Mouse (Mus musculus) urinary bladder, postnatal 4 days (tissue): Measurements from ENCODE around the gene Olfr5.
"Not testable (repeated sequence)": the region's sequence is repeated elsewhere in the genome, so short reads cannot be mapped to it uniquely, and the experiment has no call there.

ENCODE experiments used
- DNase-seq, 2 experiments: peaks; one replicate each; pipeline ENCODE4 v3.0.0; 2021 to 2022; ENCODE audit warnings: low spot score in 2 of 2

The Olfr5 gene

GRCm38 (mm10) chr7:6486841-6487240, at the start of gene Olfr5:
TSS of gene Olfr5 (minus strand) at chr7:6486941.
- no peak for DNase-seq

- no peak for DNase-seq
These were observed 39.4 kb upstream of the Olfr5 start for GRCm38 (mm10) chr7:6526141-6526540.

GRCm38 (mm10) chr7:6525001-6525400, 38.3 kb upstream of the Olfr5 start:
- DNase-seq, result no peak

- no peak for DNase-seq
These were observed 36.1 kb upstream of the Olfr5 start, which contains the start of gene Olfr1349 for GRCm38 (mm10) chr7:6522850-6523249. TSS of gene Olfr1349 (minus strand) at chr7:6522950.

GRCm38 (mm10) chr7:6521666-6522065, 34.9 kb upstream of the Olfr5 start:
- no peak for DNase-seq

- no peak for DNase-seq
These were observed 21.9 kb upstream of the Olfr5 start, which contains the start of gene Olfr1348 for GRCm38 (mm10) chr7:6508648-6509047. TSS of gene Olfr1348 (minus strand) at chr7:6508748.

GRCm38 (mm10) chr7:6499655-6500054, 12.9 kb upstream of the Olfr5 start, which contains the start of gene Olfr1347:
TSS of gene Olfr1347 (minus strand) at chr7:6499755.
- DNase-seq, result no peak

- not testable (repeated sequence) for DNase-seq
These were observed 9.1 kb downstream of the Olfr5 start for GRCm38 (mm10) chr7:6477633-6478032.

- DNase-seq, result no peak
These were observed 19.8 kb downstream of the Olfr5 start, which contains the start of gene Olfr1346 for GRCm38 (mm10) chr7:6466951-6467350. TSS of gene Olfr1346 (plus strand) at chr7:6467101.

GRCm38 (mm10) chr7:6456399-6456798, 30.3 kb downstream of the Olfr5 start:
- DNase-seq, result no peak

- DNase-seq, result no peak
These were observed 30.9 kb downstream of the Olfr5 start, which contains the start of gene Olfr1336 for GRCm38 (mm10) chr7:6455868-6456267. TSS of gene Olfr1336 (plus strand) at chr7:6456168.

GRCm38 (mm10) chr7:6447771-6448170, 39.0 kb downstream of the Olfr5 start:
- DNase-seq, result no peak

- no peak for DNase-seq
These were observed 45.6 kb downstream of the Olfr5 start for GRCm38 (mm10) chr7:6441173-6441572.

GRCm38 (mm10) chr7:6438388-6438787, 48.4 kb downstream of the Olfr5 start, which contains the start of gene Olfr1344:
TSS of gene Olfr1344 (plus strand) at chr7:6438688.
- DNase-seq, result no peak

- DNase-seq, result no peak
These were observed 56.4 kb downstream of the Olfr5 start for GRCm38 (mm10) chr7:6430342-6430741.

- DNase-seq, result no peak
These were observed 57.4 kb downstream of the Olfr5 start for GRCm38 (mm10) chr7:6429381-6429780.
